Mouse (Mus musculus) adrenal gland, adult 2 months (tissue): ENCODE measurements around the gene Mthfsd. TPM values are rescaled to one million over a fixed set of nuclear protein-coding genes. Genes with fewer than 3 reads are reported as not detected.
"Not testable (repeated sequence)": the region's sequence is repeated elsewhere in the genome, so short reads cannot be mapped to it uniquely, and the experiment has no call there.

Source experiments
- DNase-seq: peaks from one replicate; pipeline ENCODE4 v3.0.0; 2021
- long read RNA-seq: library from polyadenylated mRNA; stranded (forward); transcript quantifications from one replicate; pipeline ENCODE4 v2.0.0, GENCODE M21; 2021
- polyA plus RNA-seq: library from polyadenylated mRNA; depleted of rRNA; stranded (reverse); fragments of >200 nt; gene quantifications from 2 replicates; pipeline ENCODE4 v1.2.3, GENCODE M21; 2012; rRNA removed
- total RNA-seq, 2 experiments: library from RNA; stranded (reverse); gene quantifications; 2 replicates each; pipeline ENCODE4 v1.2.3; 2021

The Mthfsd gene
- total RNA-seq: 10 to 100 TPM; 31.8 to 35.6 TPM
- 62.7 and 65.6 TPM in 2 replicates for polyA plus RNA-seq
- long read RNA-seq, partial matches to known transcripts: 9 of 23 reads
- long read RNA-seq, other reads (novel, unspliced or antisense): 11 of 23 reads

- peak; percentile 99 for DNase-seq
Measured at GRCm38 (mm10) chr8:121107668-121108656, at the start of gene Mthfsd. Gene Mthfsd, minus strand, starts transcription at chr8:121108392.

DNA sequence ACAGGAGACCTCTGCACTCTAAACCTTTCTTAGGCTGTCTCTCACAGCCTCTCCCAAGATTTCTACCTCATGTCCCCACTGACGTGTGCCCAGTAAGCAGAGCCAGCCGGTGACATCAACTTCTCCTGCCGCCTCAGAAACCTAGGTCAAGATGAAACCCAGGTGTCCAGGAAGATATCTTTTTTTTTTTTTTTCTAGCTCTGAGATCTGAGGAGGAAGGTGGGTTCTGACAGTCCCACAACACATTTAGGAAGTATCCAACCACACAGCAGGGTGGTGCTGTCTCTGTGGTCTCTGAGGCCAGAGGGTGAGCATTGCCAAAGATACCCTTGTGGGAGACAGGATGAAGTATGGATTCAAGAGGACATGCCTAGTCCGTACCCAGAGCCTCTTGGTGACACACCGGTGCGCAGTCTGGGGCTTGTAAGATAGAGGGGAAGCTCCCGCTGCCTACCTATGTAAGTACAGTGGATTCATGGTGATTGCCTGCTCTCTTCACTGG is 48.8 kb upstream of the Mthfsd start:
- DNase-seq: no peak

GRCm38 (mm10) chr8:121152394-121152793 is 44.2 kb upstream of the Mthfsd start:
- peak; percentile 49 for DNase-seq

GRCm38 (mm10) chr8:121148573-121149083 is 40.4 kb upstream of the Mthfsd start:
- DNase-seq: no peak

GRCm38 (mm10) chr8:121145457-121146134 is 37.4 kb upstream of the Mthfsd start:
- not testable (repeated sequence) for DNase-seq

DNA sequence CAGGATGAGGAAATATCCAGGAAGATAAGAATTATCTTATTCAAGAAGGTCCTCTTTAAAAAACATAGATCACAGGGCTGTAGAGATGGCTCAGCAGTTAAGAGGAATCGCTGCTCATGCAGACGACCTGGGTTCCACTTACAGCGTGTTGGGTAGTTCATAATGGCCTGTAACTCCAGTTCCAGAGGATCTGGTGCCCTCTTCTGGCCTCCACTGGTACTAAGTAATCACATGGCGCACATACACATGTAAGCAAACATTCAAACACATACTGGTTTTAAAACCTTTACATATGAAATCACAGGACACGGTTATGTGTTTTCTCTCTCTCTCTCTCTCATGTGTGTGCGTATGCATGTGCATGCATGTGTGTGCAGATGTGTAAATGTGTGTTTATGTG is 28.7 kb upstream of the Mthfsd start:
- no peak for DNase-seq

GRCm38 (mm10) chr8:121134512-121134911 is 26.3 kb upstream of the Mthfsd start:
- DNase-seq: no peak

DNA sequence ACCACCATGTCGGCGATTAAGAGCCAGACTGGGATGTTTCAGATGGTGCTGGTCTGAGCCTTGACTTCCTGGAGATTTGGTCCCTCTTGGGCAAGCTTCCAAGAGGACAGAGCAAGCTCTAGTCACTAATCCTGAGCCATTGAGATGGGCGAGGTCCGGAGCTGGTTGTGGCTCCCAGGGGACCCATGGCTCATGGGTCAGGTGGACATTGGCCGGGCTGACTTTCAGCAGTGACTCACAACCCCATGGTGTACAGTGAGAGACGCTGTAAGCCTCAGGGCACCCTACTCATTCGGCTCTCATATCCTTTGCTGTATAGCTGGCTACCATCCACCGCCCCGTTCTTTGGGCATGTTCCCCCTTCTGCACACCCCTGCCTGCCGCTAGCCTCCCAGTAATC is 25.9 kb upstream of the Mthfsd start:
- DNase-seq: no peak

- no peak for DNase-seq
Measured at GRCm38 (mm10) chr8:121132961-121133513, 24.8 kb upstream of the Mthfsd start.

DNA sequence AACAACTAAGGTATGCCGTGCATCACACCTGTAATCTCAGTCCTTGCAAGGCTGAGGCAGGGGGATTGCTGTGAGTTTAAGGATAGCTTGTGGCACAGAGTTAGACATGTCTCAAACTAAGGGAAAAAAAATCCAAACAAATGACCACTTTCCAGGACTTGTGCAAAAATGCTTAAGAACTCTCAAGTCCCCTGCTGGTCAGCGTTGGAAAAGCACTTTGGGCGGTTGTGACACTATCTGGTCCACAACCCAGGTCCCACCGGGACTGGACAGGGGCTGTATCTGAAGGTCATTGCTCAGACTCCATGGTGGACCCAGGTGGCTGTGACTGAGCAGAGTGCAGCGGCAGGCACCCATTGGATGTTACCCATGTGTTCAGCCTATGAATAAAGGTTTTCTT is 22.3 kb upstream of the Mthfsd start:
- DNase-seq: no peak

DNA sequence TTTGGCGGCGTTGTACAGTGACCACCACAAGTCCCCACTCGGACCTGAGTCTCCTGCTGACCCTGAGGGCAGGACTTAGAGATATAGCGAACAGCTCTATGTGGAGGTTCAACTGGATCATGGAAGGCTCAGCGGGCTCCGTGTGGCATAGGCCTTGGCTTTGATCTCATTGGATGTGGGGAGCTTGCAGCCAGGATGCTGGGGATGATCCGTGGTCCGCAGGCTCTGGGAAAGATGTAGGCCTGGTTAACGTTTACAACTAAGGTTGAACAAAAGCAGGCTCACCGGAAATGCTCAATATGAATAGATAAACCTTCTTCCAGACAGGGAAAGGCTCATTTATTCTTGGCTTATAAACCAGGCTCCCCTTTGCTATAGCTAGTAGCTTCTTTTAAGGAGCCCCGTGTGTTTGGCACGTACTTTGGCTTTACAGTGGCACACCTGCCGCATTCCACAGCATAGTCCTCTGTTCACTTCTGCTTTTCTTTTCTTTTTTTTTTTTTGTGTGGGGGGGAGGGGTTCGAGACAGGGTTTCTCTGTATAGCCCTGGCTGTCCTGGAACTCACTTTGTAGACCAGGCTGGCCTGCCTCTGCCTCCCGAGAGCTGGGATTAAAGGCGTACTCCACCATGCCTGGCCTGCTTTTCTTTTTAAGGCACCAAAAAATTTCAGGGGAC is 21.2 kb upstream of the Mthfsd start:
- DNase-seq: no peak

GRCm38 (mm10) chr8:121128531-121129264 is 20.5 kb upstream of the Mthfsd start:
- no peak for DNase-seq

DNA sequence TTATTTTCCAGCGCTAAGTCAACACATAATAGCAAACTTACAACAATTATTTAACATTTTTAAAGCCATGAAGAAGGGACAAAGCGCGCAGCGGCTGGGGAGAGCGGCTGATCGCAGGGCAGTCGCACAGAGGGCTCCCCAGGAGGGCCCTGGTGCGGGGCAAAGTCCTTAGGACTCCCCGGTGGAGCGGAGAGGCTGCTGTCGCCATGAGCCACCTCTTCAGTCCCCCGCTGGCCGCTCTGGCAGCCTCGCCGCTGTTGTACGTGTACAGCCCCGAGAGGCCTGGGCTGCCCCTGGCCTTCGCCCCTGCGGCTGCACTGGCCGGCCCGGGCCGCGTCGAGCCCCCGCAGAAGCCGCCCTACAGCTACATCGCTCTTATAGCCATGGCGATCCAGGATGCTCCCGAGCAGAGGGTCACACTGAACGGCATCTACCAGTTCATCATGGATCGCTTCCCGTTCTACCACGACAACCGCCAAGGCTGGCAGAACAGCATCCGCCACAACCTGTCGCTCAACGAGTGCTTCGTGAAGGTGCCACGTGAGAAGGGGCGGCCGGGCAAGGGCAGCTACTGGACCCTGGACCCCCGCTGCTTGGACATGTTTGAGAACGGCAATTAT is 19.7 kb upstream of the Mthfsd start, which contains the start of gene Foxl1:
Gene Foxl1, plus strand, starts transcription at position 185 of the 620 bp plus-strand sequence.
- DNase-seq: no peak

DNA sequence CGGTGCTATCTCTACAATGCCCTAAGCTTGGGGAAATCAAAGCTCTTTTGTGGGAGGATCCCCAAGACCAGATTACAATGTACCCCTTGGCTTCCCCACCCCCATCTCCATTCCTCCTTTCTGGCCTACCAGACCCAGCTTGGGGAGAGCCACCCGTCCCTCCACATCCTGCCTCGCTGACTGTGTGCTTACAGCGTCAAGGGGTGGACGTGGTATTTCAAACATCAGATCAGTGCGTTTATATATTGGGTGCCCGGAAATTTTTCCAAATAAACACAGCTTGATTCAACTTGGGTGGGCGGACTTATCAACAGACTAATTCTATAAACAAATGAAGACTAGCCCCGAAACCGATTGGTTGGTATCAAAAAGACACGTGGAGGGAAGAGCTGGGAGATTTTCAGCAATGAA is 19.1 kb upstream of the Mthfsd start:
- no peak for DNase-seq

GRCm38 (mm10) chr8:121126694-121127093 is 18.5 kb upstream of the Mthfsd start:
- no peak for DNase-seq

GRCm38 (mm10) chr8:121126191-121126590 is 18.0 kb upstream of the Mthfsd start:
- no peak for DNase-seq

GRCm38 (mm10) chr8:121125311-121125876 is 17.2 kb upstream of the Mthfsd start:
- peak; percentile 88 for DNase-seq

GRCm38 (mm10) chr8:121124547-121125239 is 16.5 kb upstream of the Mthfsd start:
- DNase-seq: no peak

DNA sequence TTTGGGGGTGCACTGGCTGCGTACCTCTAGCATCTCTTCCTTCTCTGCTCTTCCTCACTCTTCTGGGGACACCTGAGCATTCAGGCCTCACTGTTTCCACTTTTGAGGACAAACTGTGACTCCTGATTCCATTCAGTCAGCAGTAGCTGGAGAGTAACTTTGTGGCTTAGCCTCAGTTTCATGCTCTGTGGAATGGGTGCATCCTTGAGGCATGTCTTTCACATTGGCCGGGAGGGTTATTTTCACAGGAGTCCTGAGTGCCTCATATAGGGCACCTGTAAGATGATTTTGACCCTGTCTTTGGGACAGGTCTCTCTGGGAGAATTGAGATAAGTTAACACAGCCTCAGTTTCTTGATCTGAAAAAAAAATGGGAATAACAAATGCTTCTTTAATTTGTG is 14.9 kb upstream of the Mthfsd start:
- DNase-seq: no peak
